Mouse (Mus musculus) kidney, embryonic 16.5 days (tissue): ENCODE results near the gene Itih4. TPM values are rescaled to one million over a fixed set of nuclear protein-coding genes. Genes with fewer than 3 reads are reported as not detected.

Source experiments
- ATAC-seq: fragments of 200-750 bp; cut with Nextera tagmentation; 2 replicates; pipeline ENCODE4 v1.8.0; 2017; ENCODE audit warnings: moderate TSS enrichment; ENCODE audit not compliant: low FRiP score, low TSS enrichment
- H3K27ac ChIP-seq: fragments of 300-500 bp; sonication (generic); 2 replicates; pipeline ENCODE4 v1.5.1; 2014; ENCODE audit warnings: low read length
- H3K27me3 ChIP-seq: fragments of 300-500 bp; sonication (generic); 2 replicates; pipeline ENCODE4 v1.6.1; 2014; ENCODE audit warnings: low read length, control low read depth, mixed read lengths; ENCODE audit not compliant: insufficient read depth
- H3K36me3 ChIP-seq: fragments of 300-500 bp; sonication (generic); 2 replicates; pipeline ENCODE4 v1.6.1; 2014; ENCODE audit warnings: low read length, control low read depth, mixed read lengths; ENCODE audit not compliant: insufficient read depth
- H3K4me1 ChIP-seq: fragments of 300-500 bp; sonication (generic); 2 replicates; pipeline ENCODE4 v1.6.1; 2014; ENCODE audit warnings: low read length, control low read depth, mixed read lengths; ENCODE audit not compliant: insufficient read depth
- H3K4me2 ChIP-seq: fragments of 300-500 bp; sonication (generic); replicated peaks from 2 replicates; pipeline ENCODE4 v1.6.1; 2014; ENCODE audit warnings: low read depth, low read length
- H3K4me3 ChIP-seq: fragments of 300-500 bp; sonication (generic); 2 replicates; pipeline ENCODE4 v1.5.1; 2014; ENCODE audit warnings: mild to moderate bottlenecking, low read length
- H3K9ac ChIP-seq: fragments of 300-500 bp; sonication (generic); replicated peaks from 2 replicates; pipeline ENCODE4 v1.6.1; 2014; ENCODE audit warnings: low read length
- H3K9me3 ChIP-seq: fragments of 300-500 bp; sonication (generic); 2 replicates; pipeline ENCODE4 v1.6.1; 2016; ENCODE audit warnings: low read length, control low read depth
- WGBS: fragments of 180-500 bp; shearing (Covaris S2); extraction: QIAGEN DNeasy Blood & Tissue Kit; methylation state at CpG from one replicate; pipeline ENCODE4 v1.1.7; 2014; 5-methylcytosine and 5-hydroxymethylcytosine counted together
- polyA plus RNA-seq: library from polyadenylated mRNA; unstranded; fragments of >200 nt; fragmentation: Nextera tagmentation; extraction: Ambion mirVana; gene quantifications from 2 replicates; pipeline ENCODE4 v1.2.1, GENCODE M21; 2015

Gene Itih4
- polyA plus RNA-seq, 1 experiment from 2014 or later = 0.59 TPM

DNA sequence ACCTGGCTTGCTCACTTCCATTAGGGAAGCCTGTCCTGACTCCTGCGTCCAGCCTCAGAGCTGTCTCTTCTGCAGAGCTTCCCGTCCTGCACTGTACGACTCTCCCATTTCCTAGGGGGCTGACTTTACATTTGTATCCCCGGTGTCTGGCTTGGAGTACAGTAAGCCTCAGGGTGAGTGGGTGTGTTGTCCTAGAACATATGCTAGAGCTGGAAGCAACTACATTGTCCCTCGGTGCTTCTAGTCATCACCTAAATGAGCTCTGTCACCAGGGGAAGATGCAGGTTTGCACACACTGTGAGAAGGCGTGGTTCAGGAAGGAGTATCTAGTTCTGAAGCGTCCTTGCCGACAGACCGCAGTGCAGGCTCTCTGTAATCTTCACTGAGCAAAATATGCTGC, 23.9 kb upstream of the Itih4 start:
- no peaks in the 10 kb centered on the region for H3K9me3 ChIP-seq
- H3K36me3 ChIP-seq = peaks cover 3% of the 10 kb centered on the region; the same call in 1 of the 2 replicates
- no peak overlapping the region for H3K4me3 ChIP-seq
- H3K9ac ChIP-seq = no peak overlapping the region
- WGBS = 89% methylated on average over 9 of the region's 9 CpGs
- 0 out of 2 replicates have a peak, but pooled peaks cover 10% of the 10 kb centered on the region for H3K4me1 ChIP-seq
- no peaks in the 10 kb centered on the region for H3K27me3 ChIP-seq
- no peak overlapping the region for H3K27ac ChIP-seq
- ATAC-seq = no peak
- H3K4me2 ChIP-seq = no peak overlapping the region

DNA sequence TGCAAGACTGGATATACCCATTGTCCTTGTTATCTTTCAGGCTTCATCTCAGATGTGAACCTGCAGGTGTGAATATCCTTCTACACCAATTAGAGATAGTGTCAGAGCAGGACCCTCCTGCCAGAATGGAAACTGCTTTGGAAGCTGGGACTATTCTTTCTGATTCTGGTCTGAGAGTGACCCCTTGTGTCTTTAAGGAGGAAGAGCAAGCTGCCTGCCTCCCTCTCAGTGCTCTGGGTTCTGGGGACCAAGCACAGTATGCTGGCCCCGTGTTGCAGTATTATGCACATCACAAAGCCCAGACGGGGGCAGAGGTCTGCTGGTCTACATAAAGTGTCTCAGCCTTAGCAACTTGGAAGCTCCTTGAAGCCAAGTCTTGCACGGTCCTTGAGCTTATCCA, 21.0 kb upstream of the Itih4 start:
- Histone ChIP-seq H3K9ac (no peak overlapping the region), H3K9me3 (no peaks in the 10 kb centered on the region), H3K4me2 (no peak overlapping the region), H3K27ac (no peak overlapping the region), H3K27me3 (no peaks in the 10 kb centered on the region), H3K4me1 (peaks cover 20% of the 10 kb centered on the region; the same call in 1 of the 2 replicates), H3K36me3 (no peaks in the 10 kb centered on the region), H3K4me3 (no peak overlapping the region)
- 53% methylated on average over 3 of the region's 3 CpGs for WGBS
- 0 out of 2 replicates have a peak, but pooled peaks have one; percentile 9 for ATAC-seq

GRCm38 (mm10) chr14:30867042-30867441, 19.2 kb upstream of the Itih4 start:
- Histone ChIP-seq H3K9ac (no peak overlapping the region), H3K4me2 (no peak overlapping the region), H3K27me3 (no peaks in the 10 kb centered on the region), H3K4me1 (peaks cover 10% of the 10 kb centered on the region; the same call in 1 of the 2 replicates), H3K27ac (no peak overlapping the region), H3K9me3 (no peaks in the 10 kb centered on the region), H3K4me3 (no peak overlapping the region), H3K36me3 (no peaks in the 10 kb centered on the region)
- peak; percentile 16; the same call in 1 of the 2 replicates for ATAC-seq
- WGBS = 26% methylated on average over 5 of the region's 5 CpGs

GRCm38 (mm10) chr14:30868826-30869225, 17.4 kb upstream of the Itih4 start:
- H3K4me2 ChIP-seq = no peak overlapping the region
- H3K4me1 ChIP-seq = peaks cover 12% of the 10 kb centered on the region
- H3K9me3 ChIP-seq = no peaks in the 10 kb centered on the region
- no peak overlapping the region for H3K9ac ChIP-seq
- H3K27ac ChIP-seq = no peak overlapping the region
- H3K4me3 ChIP-seq = no peak overlapping the region
- WGBS = 83% methylated on average over 10 of the region's 10 CpGs
- peaks cover 4% of the 10 kb centered on the region; the same call in 1 of the 2 replicates for H3K36me3 ChIP-seq
- H3K27me3 ChIP-seq = no peaks in the 10 kb centered on the region
- ATAC-seq = no peak

DNA sequence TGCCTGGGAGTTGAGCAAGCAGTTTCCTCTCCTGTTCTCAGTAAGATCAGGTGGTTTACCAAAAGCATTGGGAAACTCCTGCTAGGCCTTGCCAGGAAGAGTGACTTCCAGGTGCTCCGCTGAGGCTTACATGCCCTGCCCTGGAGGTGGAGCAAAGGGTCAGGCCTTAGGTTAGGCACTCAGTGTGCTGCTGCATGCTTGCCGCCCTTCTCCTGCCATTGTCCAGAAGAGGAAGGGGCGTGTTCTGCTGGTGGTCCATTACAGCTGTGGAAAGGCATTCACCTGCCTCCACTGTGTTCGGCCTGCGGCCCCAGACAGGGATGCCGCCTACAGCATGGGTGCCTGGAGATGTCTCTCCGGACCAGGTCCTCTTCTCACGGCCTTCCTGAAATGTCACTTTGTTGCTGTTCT, 16.9 kb upstream of the Itih4 start:
- Histone ChIP-seq H3K27ac (peak overlapping the region; percentile 43), H3K4me2 (no peak overlapping the region), H3K9ac (no peak overlapping the region), H3K4me3 (no peak overlapping the region), H3K4me1 (peaks cover 17% of the 10 kb centered on the region), H3K27me3 (no peaks in the 10 kb centered on the region), H3K9me3 (no peaks in the 10 kb centered on the region), H3K36me3 (peaks cover 8% of the 10 kb centered on the region)
- no peak for ATAC-seq
- 79% methylated on average over 8 of the region's 8 CpGs for WGBS

- WGBS = 73% methylated on average over 25 of the region's 25 CpGs
- Histone ChIP-seq H3K27ac (peak overlapping the region; percentile 50), H3K4me3 (no peak overlapping the region), H3K9ac (no peak overlapping the region), H3K9me3 (no peaks in the 10 kb centered on the region), H3K27me3 (no peaks in the 10 kb centered on the region), H3K4me2 (no peak overlapping the region), H3K4me1 (peaks cover 26% of the 10 kb centered on the region), H3K36me3 (peaks cover 9% of the 10 kb centered on the region)
- ATAC-seq = no peak
These were observed 15.8 kb upstream of the Itih4 start for GRCm38 (mm10) chr14:30870206-30871147.

DNA sequence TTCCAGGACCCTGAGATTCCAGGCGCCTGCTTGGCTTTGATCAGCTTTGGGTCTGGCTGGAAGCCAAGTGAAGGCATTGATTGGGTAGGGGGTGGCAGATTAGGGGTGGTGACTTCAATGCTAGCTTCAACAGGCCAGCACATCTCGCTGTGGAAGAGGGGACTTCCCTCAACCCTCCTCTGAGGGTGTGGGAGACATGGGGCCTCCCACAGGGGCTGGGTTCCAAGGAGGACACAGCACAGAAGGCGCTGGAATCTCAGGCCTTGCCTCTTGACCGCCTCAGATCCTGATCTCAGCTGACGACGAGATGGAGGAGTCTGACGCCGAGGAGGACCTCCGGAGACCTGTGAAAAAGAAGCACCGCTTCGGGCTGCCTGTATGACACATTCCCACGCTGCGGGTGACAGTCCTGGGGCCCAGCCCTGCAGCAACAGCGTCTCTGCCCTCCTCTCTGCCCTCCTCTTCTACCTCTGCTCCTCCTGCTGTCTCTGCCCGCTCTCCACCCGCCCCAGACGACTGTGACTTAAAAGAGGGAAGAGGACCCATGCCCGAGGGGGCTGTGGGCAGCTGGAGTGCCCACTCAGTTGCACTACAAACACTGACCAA, 12.1 kb upstream of the Itih4 start:
- H3K27ac ChIP-seq = no peak overlapping the region
- H3K4me1 ChIP-seq = peaks cover 45% of the 10 kb centered on the region
- WGBS = 63% methylated on average over 15 of the region's 18 CpGs
- H3K4me2 ChIP-seq = no peak overlapping the region
- peaks cover 9% of the 10 kb centered on the region for H3K36me3 ChIP-seq
- no peak overlapping the region for H3K9ac ChIP-seq
- no peaks in the 10 kb centered on the region for H3K27me3 ChIP-seq
- no peak overlapping the region for H3K4me3 ChIP-seq
- ATAC-seq = peak; percentile 28
- no peaks in the 10 kb centered on the region for H3K9me3 ChIP-seq

- Histone ChIP-seq H3K27me3 (no peaks in the 10 kb centered on the region), H3K9me3 (no peaks in the 10 kb centered on the region), H3K9ac (peak overlapping the region; percentile 19; the same call in 1 of the 2 replicates), H3K4me2 (no peak overlapping the region), H3K36me3 (peaks cover 9% of the 10 kb centered on the region), H3K4me3 (no peak overlapping the region), H3K27ac (peak overlapping the region; percentile 72), H3K4me1 (peaks cover 47% of the 10 kb centered on the region)
- ATAC-seq = peak; percentile 47; the same call in 1 of the 2 replicates
- 67% methylated on average over 12 of the region's 12 CpGs for WGBS
These were observed 11.0 kb upstream of the Itih4 start for GRCm38 (mm10) chr14:30875130-30875865.

DNA sequence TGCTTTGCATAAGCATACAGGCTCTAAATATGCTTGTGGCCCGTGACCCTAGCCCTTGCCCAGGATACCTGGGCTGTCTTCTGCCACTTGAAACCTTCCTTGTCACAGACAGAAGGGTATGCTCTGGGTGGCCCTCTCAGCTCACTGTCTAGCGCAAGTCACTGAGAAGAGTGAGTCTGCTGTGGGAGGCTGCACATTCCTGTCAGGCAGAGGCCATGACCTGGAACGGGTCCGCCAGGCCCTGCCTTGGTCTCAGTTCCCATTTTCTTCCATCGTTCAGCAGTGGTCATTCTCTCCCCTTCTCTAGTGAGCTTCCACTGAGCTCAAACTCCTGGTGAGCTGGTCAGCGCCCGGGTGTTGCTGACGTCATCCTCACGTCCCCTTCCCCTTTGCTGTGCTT, 10.3 kb upstream of the Itih4 start:
- Histone ChIP-seq H3K27ac (peak overlapping the region; percentile 72), H3K4me2 (no peak overlapping the region), H3K4me1 (peaks cover 49% of the 10 kb centered on the region), H3K9me3 (no peaks in the 10 kb centered on the region), H3K36me3 (peaks cover 9% of the 10 kb centered on the region), H3K27me3 (no peaks in the 10 kb centered on the region), H3K4me3 (no peak overlapping the region), H3K9ac (peak overlapping the region; percentile 31; the same call in 1 of the 2 replicates)
- 41% methylated on average over 9 of the region's 9 CpGs for WGBS
- peak; percentile 82 for ATAC-seq
